Mouse (Mus musculus) cortical plate, adult 2 months (tissue): ENCODE measurements around the gene Gpcpd1.

Experiments used
- CTCF ChIP-seq: fragments of 200-500 bp; IDR thresholded peaks from 2 replicates; pipeline ENCODE4 v1.5.1; 2011; ENCODE audit warnings: mild to moderate bottlenecking, control low read depth, low read length; ENCODE audit not compliant: insufficient read depth; ENCODE audit errors: extremely low read depth
- POLR2A ChIP-seq: fragments of 200-500 bp; IDR thresholded peaks from 2 replicates; pipeline ENCODE4 v1.6.1; 2011; ENCODE audit warnings: mild to moderate bottlenecking, low read length, control low read depth; ENCODE audit not compliant: insufficient read depth; ENCODE audit errors: extremely low read depth

DNA sequence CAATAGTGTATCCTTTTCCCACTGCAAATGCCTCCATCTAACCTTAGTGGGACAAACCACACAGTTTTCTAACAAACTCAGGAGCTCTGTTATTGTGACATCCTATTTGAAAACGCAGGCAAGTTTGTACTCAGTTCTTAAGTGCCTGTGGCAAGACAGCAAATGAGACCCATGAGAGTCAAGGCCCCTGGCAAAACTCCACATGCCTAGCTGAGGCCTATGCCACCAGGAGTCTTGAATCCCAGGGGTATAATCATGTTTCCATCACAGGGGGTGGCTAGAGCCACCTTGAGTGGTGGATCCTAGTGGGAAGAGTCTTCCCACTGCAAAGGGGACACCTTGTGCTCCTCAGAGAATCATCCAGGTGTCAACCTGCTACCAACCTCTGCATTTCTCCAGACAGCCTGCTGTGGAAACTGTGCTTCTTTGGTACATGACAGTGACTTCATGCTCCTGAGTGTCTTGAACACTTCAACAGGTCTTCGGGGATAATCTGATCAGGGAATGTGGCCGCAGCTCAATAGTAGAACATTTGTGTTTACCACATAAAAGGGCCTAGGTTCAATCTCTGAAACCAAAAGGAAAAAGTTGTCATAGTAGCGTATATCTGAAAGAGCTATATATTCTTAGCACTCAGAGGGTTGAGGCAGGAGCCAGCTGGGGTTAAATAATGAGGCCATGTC is 24.2 kb upstream of the Gpcpd1 start:
- no peak for TF ChIP-seq POLR2A
- no peak for TF ChIP-seq CTCF
